Mouse (Mus musculus) Patski (cell line): ENCODE results near the gene Ces1a. TPM values are rescaled to one million over a fixed set of nuclear protein-coding genes. Genes with fewer than 3 reads are reported as not detected.

ENCODE experiments used
- ATAC-seq: fragments of 100-300 bp; one replicate; pipeline ENCODE4 v1.8.0; 2021
- CTCF ChIA-PET: fragments of 350-600 bp; sonication (Branson Sonifier 250); formaldehyde crosslinking; loops from one replicate; lab custom pipeline; 2022; ENCODE audit warnings: inconsistent platforms; lab: Charles Lee
- POLR2A ChIA-PET: fragments of 350-600 bp; sonication (Branson Sonifier 250); formaldehyde crosslinking; loops from one replicate; lab custom pipeline; 2022; ENCODE audit warnings: antibody characterized with exemption, inconsistent platforms; lab: Charles Lee
- DNase-seq: peaks from one replicate; pipeline ENCODE4 v3.0.0-alpha.2; 2011; ENCODE audit warnings: low read depth, low spot score
- H3K27me3 ChIP-seq: fragments of 371-371 bp; one replicate; pipeline ENCODE4 v1.5.1; 2021
- CTCF ChIP-seq: fragments of 100-300 bp; IDR thresholded peaks from one replicate; pipeline ENCODE4 v1.5.1; 2021
- in situ Hi-C: fragments of 300-500 bp; cut with MboI; formaldehyde crosslinking; loops from 3 replicates; pipeline ENCODE4 v1.11.1; 2018; ENCODE audit warnings: low pct_unique_long_range_greater_than_20kb, mixed read lengths
- polyA plus RNA-seq: library from polyadenylated mRNA; unstranded; gene quantifications from one replicate; pipeline ENCODE4 v1.2.3, GENCODE M21; 2021

Ces1a gene
- polyA plus RNA-seq, result not detected

DNA sequence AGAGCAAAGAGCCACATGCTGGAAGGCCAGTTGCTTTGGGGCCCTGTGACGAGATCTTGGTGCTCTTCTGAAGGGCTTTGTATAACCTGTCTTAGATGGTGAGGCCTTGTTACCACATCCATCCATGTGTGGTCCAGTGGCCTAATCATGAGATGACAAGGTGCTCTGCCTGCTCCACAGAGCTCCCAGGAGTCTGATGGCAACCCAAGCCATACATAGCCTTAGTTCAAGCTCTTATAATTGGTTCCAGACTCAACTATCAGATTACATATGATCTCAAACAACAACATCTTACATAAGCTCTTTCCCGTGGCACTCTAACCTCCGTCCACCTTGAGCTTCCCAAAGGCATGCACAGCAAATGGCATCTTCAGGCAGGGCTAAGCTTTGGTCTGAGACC lies at the start of gene Ces1a:
Gene Ces1a (minus strand): TSS at position 101 of the 400 bp plus-strand sequence.
- no peak for ATAC-seq
- no peak for TF ChIP-seq CTCF
- no peak for DNase-seq
- POLR2A ChIA-PET, result no interaction called here
- no peaks in the 10 kb centered on the region for H3K27me3 ChIP-seq
- in situ Hi-C loops, result no loop called here
- CTCF ChIA-PET, result interaction anchor here (1.5 kb wide), 1 partner anchor 11 kb away, joined by 4 read pairs; no protein-coding TSS in a partner anchor

DNA sequence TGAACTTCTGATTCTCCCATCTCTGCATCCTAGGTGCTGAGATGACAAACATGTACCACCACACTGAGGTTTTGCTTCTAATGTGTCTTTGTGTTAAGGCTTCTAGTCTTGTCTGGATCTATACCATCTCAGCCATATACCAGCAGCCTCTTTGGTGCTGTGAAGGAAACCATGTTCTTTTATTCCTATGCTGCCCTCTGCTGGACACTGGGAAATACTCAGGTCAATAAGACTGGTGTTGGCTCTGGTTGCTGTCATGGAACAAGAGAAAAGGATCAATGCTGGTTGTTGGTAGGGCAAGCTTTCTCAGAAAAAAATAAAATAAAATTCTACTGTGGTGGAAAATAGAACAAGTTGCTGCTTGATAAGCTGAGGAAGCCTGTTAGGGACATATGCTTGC lies 47.4 kb upstream of the Ces1a start:
- no peaks in the 10 kb centered on the region for H3K27me3 ChIP-seq
- in situ Hi-C loops, result loop anchor here (5.0 kb wide), 1 partner anchor 83 kb away; no protein-coding TSS in a partner anchor
- ChIA-PET CTCF (no interaction called here), POLR2A (no interaction called here)
- DNase-seq (no peak), ATAC-seq (no peak)
- TF ChIP-seq CTCF, result peak; percentile 59

DNA sequence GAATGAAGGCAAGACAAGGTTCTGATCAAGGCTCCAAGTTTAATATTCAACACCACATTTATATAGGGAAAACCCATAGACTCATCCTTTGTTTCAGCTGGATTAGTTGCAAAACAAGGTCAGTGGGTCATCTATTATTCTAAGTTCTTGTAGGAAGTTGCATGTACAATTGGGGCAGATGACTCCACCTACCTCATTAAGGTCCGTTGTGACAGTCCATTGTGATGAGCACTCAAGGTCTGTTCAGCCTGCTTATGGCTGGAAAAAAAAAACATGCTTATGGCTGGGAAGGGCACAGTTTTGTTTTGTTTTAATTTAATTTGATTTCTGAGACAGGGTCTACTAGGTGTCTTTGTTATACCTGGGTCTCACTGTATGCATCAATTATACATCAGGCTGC lies 43.3 kb upstream of the Ces1a start:
- no peak for TF ChIP-seq CTCF
- H3K27me3 ChIP-seq, result no peaks in the 10 kb centered on the region
- ATAC-seq, result no peak
- no peak for DNase-seq
- ChIA-PET CTCF (no interaction called here), POLR2A (no interaction called here)
- in situ Hi-C loops, result no loop called here

GRCm38 (mm10) chr8:93088686-93089122 lies 40.7 kb upstream of the Ces1a start:
- ATAC-seq, result no peak
- TF ChIP-seq CTCF, result no peak
- CTCF ChIA-PET, result no interaction called here
- in situ Hi-C loops, result no loop called here
- DNase-seq, result no peak
- no peaks in the 10 kb centered on the region for H3K27me3 ChIP-seq
- POLR2A ChIA-PET, result no interaction called here

DNA sequence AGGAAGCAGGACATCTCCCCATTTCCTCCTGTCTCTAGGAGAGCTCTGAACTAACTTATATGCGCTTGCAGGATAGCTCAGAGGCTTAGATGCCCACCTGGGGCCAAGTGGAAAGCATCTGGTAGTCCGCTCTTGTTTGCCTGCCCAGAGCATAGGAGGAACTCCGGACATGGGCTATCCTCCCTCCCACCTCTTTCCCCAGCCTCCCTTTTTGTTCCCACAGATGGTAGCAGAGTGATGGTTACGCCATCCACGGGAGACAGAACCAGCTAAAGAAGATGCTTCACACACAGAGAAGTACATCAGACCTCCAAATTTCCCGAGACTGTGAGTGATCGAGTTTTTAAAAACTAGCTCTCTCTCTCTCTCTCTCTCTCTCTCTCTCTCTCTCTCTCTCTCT lies 40.2 kb upstream of the Ces1a start:
- H3K27me3 ChIP-seq, result no peaks in the 10 kb centered on the region
- ATAC-seq (no peak), DNase-seq (no peak)
- POLR2A ChIA-PET, result no interaction called here
- in situ Hi-C loops, result no loop called here
- CTCF ChIA-PET, result no interaction called here
- no peak for TF ChIP-seq CTCF

GRCm38 (mm10) chr8:93079887-93080286 lies 31.9 kb upstream of the Ces1a start, which contains the start of gene Ces1b:
Gene Ces1b (minus strand): TSS chr8:93080017.
- CTCF ChIA-PET, result no interaction called here
- no peaks in the 10 kb centered on the region for H3K27me3 ChIP-seq
- in situ Hi-C loops, result no loop called here
- POLR2A ChIA-PET, result no interaction called here
- no peak for ATAC-seq
- no peak for DNase-seq
- no peak for TF ChIP-seq CTCF

GRCm38 (mm10) chr8:93075251-93075650 lies 27.3 kb upstream of the Ces1a start:
- in situ Hi-C loops, result no loop called here
- ChIA-PET POLR2A (no interaction called here), CTCF (no interaction called here)
- H3K27me3 ChIP-seq, result no peaks in the 10 kb centered on the region
- DNase-seq, result no peak
- TF ChIP-seq CTCF, result no peak
- no peak for ATAC-seq

DNA sequence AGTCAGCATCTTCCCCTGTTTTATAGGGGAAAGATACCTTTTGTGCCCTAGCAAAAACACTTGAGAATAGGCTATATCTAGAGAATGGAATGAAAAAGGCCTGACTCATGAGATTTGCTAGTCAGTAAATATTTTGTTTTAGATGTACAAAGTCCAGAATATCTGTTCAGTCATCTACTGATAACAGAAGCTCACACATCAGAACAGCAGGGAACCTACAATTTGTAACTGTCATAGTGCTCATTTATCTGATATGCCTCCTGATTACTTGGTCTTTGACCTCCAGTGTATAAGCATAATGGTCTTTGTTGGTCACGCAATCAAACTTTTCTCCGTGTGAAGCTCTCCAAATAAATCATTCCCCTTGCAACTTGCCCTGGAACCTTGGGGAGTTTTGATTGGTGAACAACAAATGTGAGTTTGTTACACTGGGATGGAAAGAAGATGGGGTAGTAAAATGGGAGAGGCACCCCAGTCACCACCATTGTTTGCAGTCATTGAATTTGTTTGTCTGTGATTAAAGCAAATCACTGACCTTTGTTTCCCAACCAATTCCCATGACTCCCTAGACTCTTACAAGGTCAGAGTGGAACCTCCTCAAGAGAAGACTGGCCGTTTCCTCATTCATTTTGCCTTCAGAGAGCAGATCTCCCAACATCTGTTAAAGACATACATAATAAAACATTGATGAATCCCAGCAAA lies 15.6 kb upstream of the Ces1a start:
- POLR2A ChIA-PET, result no interaction called here
- CTCF ChIA-PET, result no interaction called here
- DNase-seq (no peak), ATAC-seq (no peak)
- no peak for TF ChIP-seq CTCF
- in situ Hi-C loops, result no loop called here
- peaks cover 6% of the 10 kb centered on the region for H3K27me3 ChIP-seq

GRCm38 (mm10) chr8:93059185-93059584 lies 11.2 kb upstream of the Ces1a start:
- peak; percentile 73 for TF ChIP-seq CTCF
- in situ Hi-C loops, result no loop called here
- H3K27me3 ChIP-seq, result peaks cover 14% of the 10 kb centered on the region
- POLR2A ChIA-PET, result interaction anchor here (0.7 kb wide), 1 partner anchor 1633 kb away, joined by 3 read pairs; no protein-coding TSS in a partner anchor
- DNase-seq (no peak), ATAC-seq (no peak)
- CTCF ChIA-PET, result interaction anchor here (1.4 kb wide), 1 partner anchor 11 kb away, joined by 4 read pairs; the partner anchor contains the start of gene Ces1a

DNA sequence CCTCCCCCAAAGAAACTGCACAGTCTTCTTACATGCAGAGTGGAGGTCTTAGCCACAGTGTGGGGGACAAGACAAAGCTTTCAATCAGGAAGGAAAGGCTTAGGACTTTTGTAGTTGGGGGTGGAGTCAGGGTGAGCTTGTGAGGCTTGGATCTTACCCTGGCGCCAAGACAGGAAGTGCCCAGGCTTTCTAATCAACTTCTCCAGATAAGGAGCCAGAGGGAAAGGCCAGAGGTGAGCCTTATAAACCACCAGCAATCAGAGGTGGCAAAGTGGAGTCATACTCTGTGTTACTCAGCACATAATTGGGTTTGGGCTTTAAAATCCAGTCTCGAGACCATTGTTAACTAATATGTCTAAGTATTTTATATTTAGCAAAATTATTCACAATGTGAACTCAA lies 7.2 kb upstream of the Ces1a start:
- CTCF ChIA-PET, result no interaction called here
- POLR2A ChIA-PET, result no interaction called here
- no peak for DNase-seq
- peaks cover 9% of the 10 kb centered on the region for H3K27me3 ChIP-seq
- no peak for TF ChIP-seq CTCF
- ATAC-seq, result no peak
- in situ Hi-C loops, result no loop called here

GRCm38 (mm10) chr8:93048510-93049416 lies 771 bp upstream of the Ces1a start:
- ATAC-seq (no peak), DNase-seq (no peak)
- POLR2A ChIA-PET, result no interaction called here
- H3K27me3 ChIP-seq, result no peaks in the 10 kb centered on the region
- CTCF ChIA-PET, result interaction anchor here (1.5 kb wide), 1 partner anchor 10 kb away, joined by 4 read pairs; no protein-coding TSS in a partner anchor
- no peak for TF ChIP-seq CTCF
- in situ Hi-C loops, result no loop called here
